Mouse (Mus musculus): Measurements from ENCODE around the gene Ppp3cb. TPM values are rescaled to one million over a fixed set of nuclear protein-coding genes. Genes with fewer than 3 reads are reported as not detected.

The Ppp3cb gene
- total RNA-seq (2023): 10 to 100 TPM; 57.0 to 61.1 TPM

GRCm38 (mm10) chr14:20546415-20546814 is at the start of gene Ppp3cb:
Ppp3cb (minus strand) TSS chr14:20546573.

GRCm38 (mm10) chr14:20496603-20497002 is 49.8 kb downstream of the Ppp3cb start, which contains the start of gene Mss51:
Mss51 (minus strand) TSS chr14:20496901.

GRCm38 (mm10) chr14:20479291-20480194 is 66.8 kb downstream of the Ppp3cb start, which contains the start of gene Anxa7:
Anxa7 (minus strand) TSS chr14:20480133.

GRCm38 (mm10) chr14:20451765-20452331 is 94.5 kb downstream of the Ppp3cb start, which contains the start of gene Cfap70:
Cfap70 (minus strand) TSS chr14:20452226.

Other genes with a start within 250 kb of the Ppp3cb start
- gene Ecd, start 198.5 kb downstream of the Ppp3cb start, total RNA-seq (2023): 10 to 100 TPM; 17.2 to 18.8 TPM
- 10 to 100 TPM; 19.7 to 21.1 TPM for gene Fam149b, start 198.4 kb downstream of the Ppp3cb start, total RNA-seq (2023)
- 10 to 100 TPM; 43.1 to 50.4 TPM for gene Dnajc9, start 157.7 kb downstream of the Ppp3cb start, total RNA-seq (2023)
- gene Mrps16, start 152.9 kb downstream of the Ppp3cb start, total RNA-seq (2023): 10 to 100 TPM; 28.0 to 29.3 TPM
- not detected for gene Cfap70, start 94.3 kb downstream of the Ppp3cb start, total RNA-seq (2023)
- 10 to 100 TPM; 42.2 to 52.4 TPM for gene Anxa7, start 66.4 kb downstream of the Ppp3cb start, total RNA-seq (2023)
- 1 to 10 TPM; 1.5 to 2.1 TPM for gene Mss51, start 49.7 kb downstream of the Ppp3cb start, total RNA-seq (2023)
- 1 to 10 TPM; 2.5 to 2.8 TPM for gene Usp54, start 94.5 kb upstream of the Ppp3cb start, total RNA-seq (2023)
- gene Myoz1, start 110.0 kb upstream of the Ppp3cb start, total RNA-seq (2023): not detected
- gene Synpo2l, start 121.8 kb upstream of the Ppp3cb start, total RNA-seq (2023): not detected
- gene Sec24c, start 127.7 kb upstream of the Ppp3cb start, total RNA-seq (2023): 100 to 1,000 TPM; 115 to 121 TPM
- gene Fut11, start 148.4 kb upstream of the Ppp3cb start, total RNA-seq (2023): 1 to 10 TPM; 6.0 to 6.3 TPM
- 10 to 100 TPM; 21.1 to 22.4 TPM for gene Chchd1, start 156.4 kb upstream of the Ppp3cb start, total RNA-seq (2023)
- 10 to 100 TPM; 93.3 to 94.3 TPM for gene Zswim8, start 161.0 kb upstream of the Ppp3cb start, total RNA-seq (2023)
- gene Ndst2, start 188.0 kb upstream of the Ppp3cb start, total RNA-seq (2023): 10 to 100 TPM; 42.3 TPM
- 10 to 100 TPM; 51.2 to 52.6 TPM for gene Camk2g, start 247.5 kb upstream of the Ppp3cb start, total RNA-seq (2023)

All from neutrophil, adult 83 days (primary cell).